Mouse (Mus musculus) heart, postnatal 0 days (tissue): ENCODE results near the gene Gm20695.

Experiments
- CTCF ChIP-seq: IDR thresholded peaks from 2 replicates; pipeline ENCODE4 v1.5.1; 2016; ENCODE audit warnings: antibody characterized with exemption, control low read depth, low read depth
- EP300 ChIP-seq: IDR thresholded peaks from 2 replicates; pipeline ENCODE4 v1.6.1; 2016; ENCODE audit warnings: antibody characterized with exemption, low read depth

- TF ChIP-seq EP300 (no peak), CTCF (no peak)
Observed at GRCm38 (mm10) chr16:3847871-3848270, 36.6 kb upstream of the Gm20695 start.
